Mouse (Mus musculus) limb, embryonic 11.5 days (tissue): ENCODE data around the gene Vps53. TPM values are rescaled to one million over a fixed set of nuclear protein-coding genes. Genes with fewer than 3 reads are reported as not detected.

ENCODE experiments used
- ATAC-seq: fragments of 200-750 bp; cut with Nextera tagmentation; 2 replicates; pipeline ENCODE4 v1.8.0; 2017; ENCODE audit warnings: low read depth; ENCODE audit not compliant: insufficient number of reproducible peaks, low FRiP score, low TSS enrichment
- DNase-seq: peaks from one replicate; pipeline ENCODE4 v3.0.0-alpha.2; 2015; ENCODE audit warnings: low spot score
- H3K27ac ChIP-seq: fragments of 300-500 bp; sonication (generic); replicated peaks from 2 replicates; pipeline ENCODE4 v1.5.1; 2014; ENCODE audit warnings: low read depth, mild to moderate bottlenecking, low read length
- H3K27me3 ChIP-seq: fragments of 300-500 bp; sonication (generic); 2 replicates; pipeline ENCODE4 v1.6.1; 2014; ENCODE audit warnings: mild to moderate bottlenecking, low read length, mixed read lengths; ENCODE audit not compliant: control insufficient read depth, insufficient read depth
- H3K36me3 ChIP-seq: fragments of 300-500 bp; sonication (generic); 2 replicates; pipeline ENCODE4 v1.6.1; 2014; ENCODE audit warnings: mild to moderate bottlenecking, low read length, moderate library complexity, mixed read lengths; ENCODE audit not compliant: control insufficient read depth, insufficient read depth
- H3K4me1 ChIP-seq: fragments of 300-500 bp; sonication (generic); 2 replicates; pipeline ENCODE4 v1.6.1; 2014; ENCODE audit warnings: low read length, mixed read lengths; ENCODE audit not compliant: control insufficient read depth, insufficient read depth
- H3K4me2 ChIP-seq: fragments of 300-500 bp; sonication (generic); 2 replicates; pipeline ENCODE4 v1.6.1; 2014; ENCODE audit warnings: low read depth, mild to moderate bottlenecking, moderate library complexity; ENCODE audit not compliant: severe bottlenecking
- H3K4me3 ChIP-seq: fragments of 300-500 bp; sonication (generic); 2 replicates; pipeline ENCODE4 v1.5.1; 2014; ENCODE audit warnings: low read depth, low read length
- H3K9ac ChIP-seq: fragments of 300-500 bp; sonication (generic); 2 replicates; pipeline ENCODE4 v1.6.1; 2014; ENCODE audit warnings: mild to moderate bottlenecking, low read length
- H3K9me3 ChIP-seq: fragments of 300-500 bp; sonication (generic); 2 replicates; pipeline ENCODE4 v1.6.1; 2016; ENCODE audit warnings: low read length; ENCODE audit not compliant: control insufficient read depth
- WGBS: fragments of 180-500 bp; shearing (Covaris S2); extraction: QIAGEN DNeasy Blood & Tissue Kit; methylation state at CpG from one replicate; pipeline ENCODE4 v1.1.7; 2014; 5-methylcytosine and 5-hydroxymethylcytosine counted together
- polyA plus RNA-seq: library from polyadenylated mRNA; unstranded; fragments of >200 nt; fragmentation: Nextera tagmentation; extraction: Ambion mirVana; gene quantifications from 2 replicates; pipeline ENCODE4 v1.2.1, GENCODE M21; 2014

The Vps53 gene
- polyA plus RNA-seq, 1 experiment from 2014 or later, result 40.4 TPM

DNA sequence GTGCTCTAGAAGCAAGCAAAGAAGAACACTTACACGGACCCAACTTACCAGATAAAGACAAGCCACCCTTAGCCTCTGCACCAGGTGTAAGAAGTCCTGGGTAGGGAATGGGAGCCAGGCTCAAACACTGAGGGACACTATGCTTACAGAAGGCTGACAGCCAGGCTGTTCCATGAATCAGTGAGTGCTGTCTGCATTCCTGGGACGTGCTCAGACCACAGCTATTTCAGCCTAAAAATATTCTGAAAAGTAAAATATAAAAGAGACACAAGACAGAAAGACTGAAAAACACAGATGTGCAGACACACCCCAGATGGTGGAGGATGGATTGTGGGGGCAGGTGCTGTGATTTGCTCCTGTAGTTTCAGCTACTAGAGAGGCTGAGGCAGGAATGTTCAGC, 24.6 kb downstream of the Vps53 start:
- H3K4me1 ChIP-seq, result no peaks in the 10 kb centered on the region
- DNase-seq (no peak), ATAC-seq (no peak)
- H3K4me2 ChIP-seq, result no peak overlapping the region
- H3K9me3 ChIP-seq, result no peaks in the 10 kb centered on the region
- no peaks in the 10 kb centered on the region for H3K27me3 ChIP-seq
- H3K9ac ChIP-seq, result no peak overlapping the region
- H3K4me3 ChIP-seq, result no peak overlapping the region
- no peak overlapping the region for H3K27ac ChIP-seq
- H3K36me3 ChIP-seq, result no peaks in the 10 kb centered on the region; the same call in 1 of the 2 replicates
- WGBS, result 90% methylated on average over 2 of the region's 2 CpGs

- DNase-seq (no peak), ATAC-seq (no peak)
- Histone ChIP-seq H3K36me3 (no peaks in the 10 kb centered on the region; the same call in 1 of the 2 replicates), H3K27ac (no peak overlapping the region), H3K4me2 (no peak overlapping the region), H3K4me3 (no peak overlapping the region), H3K4me1 (no peaks in the 10 kb centered on the region), H3K9me3 (no peaks in the 10 kb centered on the region), H3K27me3 (no peaks in the 10 kb centered on the region), H3K9ac (no peak overlapping the region)
- WGBS, result 95% methylated on average over 2 of the region's 2 CpGs
Observed at GRCm38 (mm10) chr11:76154200-76154599, 25.2 kb downstream of the Vps53 start.

GRCm38 (mm10) chr11:76153236-76153951, 26.1 kb downstream of the Vps53 start:
- no peak overlapping the region for H3K4me3 ChIP-seq
- no peak overlapping the region for H3K27ac ChIP-seq
- ATAC-seq (no peak), DNase-seq (no peak)
- H3K9ac ChIP-seq, result no peak overlapping the region
- H3K9me3 ChIP-seq, result no peaks in the 10 kb centered on the region
- WGBS, result 89% methylated on average over 5 of the region's 5 CpGs
- H3K36me3 ChIP-seq, result no peaks in the 10 kb centered on the region; the same call in 1 of the 2 replicates
- H3K27me3 ChIP-seq, result no peaks in the 10 kb centered on the region
- no peaks in the 10 kb centered on the region for H3K4me1 ChIP-seq
- H3K4me2 ChIP-seq, result no peak overlapping the region

DNA sequence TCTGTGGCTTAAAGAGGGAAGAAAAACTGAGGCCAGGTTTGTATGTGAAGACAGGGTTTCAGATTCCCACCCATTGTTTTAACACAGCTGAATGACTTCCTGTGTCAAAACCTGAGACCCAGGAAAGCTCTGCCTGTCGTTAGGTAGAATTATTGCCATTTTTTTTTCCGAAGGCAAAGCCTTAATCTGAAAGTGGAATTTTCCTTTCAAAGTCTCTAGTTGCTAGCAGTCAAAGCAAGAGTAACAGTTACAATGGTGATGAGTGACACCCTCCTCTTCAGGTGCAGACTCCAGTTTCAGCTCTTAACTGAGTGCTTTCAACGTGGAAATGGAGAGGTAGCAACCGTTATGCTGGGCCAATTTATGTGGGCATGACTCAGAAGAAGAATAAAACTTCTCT, 28.5 kb downstream of the Vps53 start:
- no peak overlapping the region for H3K4me2 ChIP-seq
- H3K4me3 ChIP-seq, result no peak overlapping the region
- no peak for ATAC-seq
- no peaks in the 10 kb centered on the region for H3K27me3 ChIP-seq
- no peak overlapping the region for H3K9ac ChIP-seq
- H3K9me3 ChIP-seq, result no peaks in the 10 kb centered on the region
- no peak overlapping the region for H3K27ac ChIP-seq
- 45% methylated on average over 4 of the region's 4 CpGs for WGBS
- DNase-seq, result no peak
- no peaks in the 10 kb centered on the region for H3K4me1 ChIP-seq
- H3K36me3 ChIP-seq, result no peaks in the 10 kb centered on the region; the same call in 1 of the 2 replicates

DNA sequence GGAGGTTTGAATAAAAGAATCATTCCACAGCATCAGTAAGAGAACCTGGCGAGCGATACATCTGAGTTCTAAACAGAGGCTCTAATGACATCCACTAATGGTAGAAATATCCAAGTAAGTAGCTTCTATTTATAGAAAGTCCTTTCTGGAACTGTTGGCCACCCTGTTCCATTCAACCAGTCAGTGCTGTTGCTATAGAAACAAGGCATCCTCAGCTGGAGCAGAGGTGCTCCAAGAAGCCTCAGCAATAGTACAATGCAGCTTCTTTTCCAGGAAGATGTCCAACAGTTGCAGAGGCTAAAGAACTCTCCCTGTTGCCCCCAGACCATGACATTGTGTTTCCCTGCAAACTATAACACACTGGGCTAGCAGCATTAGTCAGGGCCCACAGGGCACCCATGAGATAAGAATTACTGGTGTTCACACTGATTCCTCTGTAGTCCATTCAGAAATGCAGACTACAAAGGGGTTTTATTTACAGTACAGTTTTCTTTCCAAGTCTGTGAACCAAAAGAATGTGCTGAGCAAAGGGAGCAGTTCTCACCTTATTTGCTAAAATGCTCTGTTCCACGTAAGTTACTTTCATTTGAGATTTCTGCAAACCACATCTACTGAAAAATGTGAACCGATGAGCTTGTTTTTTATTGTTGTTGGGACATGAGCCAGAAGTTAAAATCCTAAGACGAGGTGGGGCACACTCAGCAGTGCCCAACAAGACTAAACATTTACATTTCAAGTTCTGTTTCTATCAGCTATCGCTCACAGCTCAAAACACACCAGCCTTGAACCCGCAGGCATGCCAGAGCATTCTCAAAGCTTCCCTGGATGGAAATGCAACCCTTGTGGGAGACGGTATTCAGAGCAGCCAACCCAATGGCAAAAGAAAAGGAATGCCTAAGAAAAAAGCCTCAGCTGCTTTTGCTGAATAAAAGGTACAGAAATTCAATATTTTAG, 31.1 kb downstream of the Vps53 start:
- DNase-seq (no peak), ATAC-seq (no peak)
- H3K4me2 ChIP-seq, result no peak overlapping the region
- no peaks in the 10 kb centered on the region for H3K27me3 ChIP-seq
- H3K4me1 ChIP-seq, result no peaks in the 10 kb centered on the region
- no peak overlapping the region for H3K4me3 ChIP-seq
- no peaks in the 10 kb centered on the region for H3K36me3 ChIP-seq
- no peak overlapping the region for H3K27ac ChIP-seq
- no peak overlapping the region for H3K9ac ChIP-seq
- 89% methylated on average over 8 of the region's 8 CpGs for WGBS
- no peaks in the 10 kb centered on the region for H3K9me3 ChIP-seq

DNA sequence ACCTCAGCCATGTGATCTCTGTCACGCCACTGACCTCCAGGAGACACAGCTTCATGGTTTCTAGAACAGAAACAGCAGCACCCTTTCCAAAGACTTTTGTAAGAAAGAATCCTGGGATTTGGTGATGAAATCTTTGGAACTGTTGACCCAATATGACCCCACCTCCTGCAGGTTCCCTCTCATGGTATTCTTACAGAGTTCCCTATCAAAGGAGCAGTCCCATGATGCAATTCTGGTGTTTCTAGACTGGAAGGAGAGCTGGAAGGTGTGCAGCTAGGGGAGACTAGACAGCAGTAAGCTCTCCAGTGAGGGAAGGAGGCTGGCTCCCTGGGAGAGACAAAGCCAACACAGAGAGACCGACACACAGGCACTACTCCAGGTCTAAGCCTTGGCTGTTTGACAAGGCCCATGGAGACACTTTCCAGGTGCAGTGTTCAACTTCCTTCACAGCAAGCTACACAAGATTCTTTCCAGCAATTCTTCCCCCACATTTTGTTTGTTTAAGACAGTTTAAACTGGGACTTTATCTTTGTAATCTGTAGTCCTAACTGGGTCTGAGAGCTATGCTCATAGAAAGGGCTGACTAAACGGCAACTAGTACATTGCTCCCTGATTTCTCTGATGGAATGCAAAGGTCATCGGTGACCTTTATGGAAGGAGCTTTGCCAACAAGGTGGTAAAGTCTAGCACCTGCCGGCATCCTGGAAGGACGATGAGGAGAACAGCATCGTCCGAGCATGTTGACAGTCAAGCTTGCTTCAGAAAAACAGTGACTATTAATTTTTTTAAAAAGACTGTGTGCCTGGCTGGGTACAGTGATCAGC, 33.0 kb downstream of the Vps53 start:
- Histone ChIP-seq H3K9me3 (no peaks in the 10 kb centered on the region), H3K36me3 (no peaks in the 10 kb centered on the region), H3K4me2 (no peak overlapping the region), H3K9ac (no peak overlapping the region), H3K4me3 (no peak overlapping the region), H3K27me3 (no peaks in the 10 kb centered on the region), H3K27ac (no peak overlapping the region), H3K4me1 (no peaks in the 10 kb centered on the region)
- WGBS, result 93% methylated on average over 8 of the region's 8 CpGs
- DNase-seq (no peak), ATAC-seq (no peak)

GRCm38 (mm10) chr11:76145169-76145568, 34.3 kb downstream of the Vps53 start:
- no peak for DNase-seq
- Histone ChIP-seq H3K4me2 (no peak overlapping the region), H3K36me3 (no peaks in the 10 kb centered on the region), H3K4me1 (no peaks in the 10 kb centered on the region), H3K4me3 (no peak overlapping the region), H3K27ac (no peak overlapping the region), H3K27me3 (no peaks in the 10 kb centered on the region), H3K9ac (no peak overlapping the region), H3K9me3 (no peaks in the 10 kb centered on the region)
- 95% methylated on average over 1 of the region's 1 CpGs for WGBS
- ATAC-seq, result no peak

DNA sequence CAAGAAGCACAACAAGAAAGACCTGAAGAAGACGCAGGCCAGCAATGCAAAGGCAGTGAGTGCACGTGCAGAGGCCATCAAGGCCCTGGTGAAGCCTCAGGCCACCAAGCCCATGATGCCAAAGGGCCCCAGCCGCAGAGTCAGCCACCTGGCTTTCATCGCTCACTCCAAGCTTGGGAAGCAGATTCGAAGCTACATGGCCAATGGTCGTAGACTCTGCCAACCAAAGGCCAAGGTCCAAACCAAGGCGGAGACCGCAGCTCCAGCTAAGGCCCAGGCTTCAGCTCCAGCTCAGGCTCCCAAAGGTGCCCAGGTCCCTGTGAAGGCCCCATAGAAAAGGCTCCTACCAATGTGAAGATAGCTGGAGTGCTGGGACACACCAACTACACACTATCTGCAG, 35.1 kb downstream of the Vps53 start:
- Histone ChIP-seq H3K9me3 (no peaks in the 10 kb centered on the region), H3K4me2 (no peak overlapping the region), H3K27me3 (no peaks in the 10 kb centered on the region), H3K4me1 (no peaks in the 10 kb centered on the region), H3K9ac (no peak overlapping the region), H3K4me3 (no peak overlapping the region), H3K27ac (no peak overlapping the region), H3K36me3 (no peaks in the 10 kb centered on the region)
- 96% methylated on average over 8 of the region's 8 CpGs for WGBS
- DNase-seq (no peak), ATAC-seq (no peak)
